Mouse (Mus musculus): Measurements from ENCODE around the gene Pptc7. TPM values are rescaled to one million over a fixed set of nuclear protein-coding genes. Genes with fewer than 3 reads are reported as not detected.

The Pptc7 gene
- total and polyA plus RNA-seq, 2 experiments from 2014 or later = 6.7 to 18.3 TPM

GRCm38 (mm10) chr5:122319474-122320204 lies 35.5 kb downstream of the Pptc7 start:
- Histone ChIP-seq H3K9me3 (ENCODE audit: low read length) (no peaks in the 10 kb centered on the region), H3K4me3 (ENCODE audit: low read depth, low read length) (no peak overlapping the region), H3K36me3 (ENCODE audit: insufficient read depth) (peaks cover 21% of the 10 kb centered on the region), H3K9ac (no peak overlapping the region), H3K27ac (ENCODE audit: low read depth, low read length) (peak overlapping the region; percentile 40; the same call in 1 of the 2 replicates), H3K27me3 (ENCODE audit: insufficient read depth, low read length) (no peaks in the 10 kb centered on the region), H3K4me1 (ENCODE audit: insufficient read depth) (no peaks in the 10 kb centered on the region), H3K4me2 (ENCODE audit: low read depth) (no peak overlapping the region)
- DNase-seq = peak; percentile 44
- no peak for TF ChIP-seq CTCF (IDR thresholded peaks at IDR 0.05; ENCODE audit: low read depth)
- 0 out of 2 replicates have a peak, but pooled peaks have one; percentile 38 for ATAC-seq
- WGBS = 71% methylated on average over 14 of the region's 14 CpGs

- Histone ChIP-seq H3K4me1 (ENCODE audit: insufficient read depth) (no peaks in the 10 kb centered on the region), H3K9ac (no peak overlapping the region), H3K9me3 (ENCODE audit: low read length) (no peaks in the 10 kb centered on the region), H3K36me3 (ENCODE audit: insufficient read depth) (peaks cover 24% of the 10 kb centered on the region), H3K4me3 (ENCODE audit: low read depth, low read length) (no peak overlapping the region), H3K4me2 (ENCODE audit: low read depth) (no peak overlapping the region), H3K27ac (ENCODE audit: low read depth, low read length) (no peak overlapping the region), H3K27me3 (ENCODE audit: insufficient read depth, low read length) (no peaks in the 10 kb centered on the region)
- DNase-seq (no peak), ATAC-seq (no peak)
- 87% methylated on average over 12 of the region's 12 CpGs for WGBS
- TF ChIP-seq CTCF (IDR thresholded peaks at IDR 0.05; ENCODE audit: low read depth) = no peak
Measured at GRCm38 (mm10) chr5:122320205-122320781, 36.1 kb downstream of the Pptc7 start.

GRCm38 (mm10) chr5:122323523-122323922 lies 39.4 kb downstream of the Pptc7 start:
- H3K9me3 ChIP-seq (ENCODE audit: low read length) = no peaks in the 10 kb centered on the region
- no peak for ATAC-seq
- no peak overlapping the region for H3K9ac ChIP-seq
- H3K4me3 ChIP-seq (ENCODE audit: low read depth, low read length) = no peak overlapping the region
- peaks cover 24% of the 10 kb centered on the region for H3K36me3 ChIP-seq (ENCODE audit: insufficient read depth)
- WGBS = 52% methylated on average over 8 of the region's 8 CpGs
- H3K4me2 ChIP-seq (ENCODE audit: low read depth) = no peak overlapping the region
- 0 out of 2 replicates have a peak, but pooled peaks cover 3% of the 10 kb centered on the region for H3K4me1 ChIP-seq (ENCODE audit: insufficient read depth)
- H3K27me3 ChIP-seq (ENCODE audit: insufficient read depth, low read length) = no peaks in the 10 kb centered on the region
- DNase-seq = no peak
- TF ChIP-seq CTCF (IDR thresholded peaks at IDR 0.05; ENCODE audit: low read depth) = no peak
- no peak overlapping the region for H3K27ac ChIP-seq (ENCODE audit: low read depth, low read length)

GRCm38 (mm10) chr5:122324608-122325431 lies 40.7 kb downstream of the Pptc7 start:
- ATAC-seq (no peak), DNase-seq (peak; percentile 22)
- Histone ChIP-seq H3K4me1 (ENCODE audit: insufficient read depth) (0 out of 2 replicates have a peak, but pooled peaks cover 3% of the 10 kb centered on the region), H3K9ac (no peak overlapping the region), H3K4me2 (ENCODE audit: low read depth) (no peak overlapping the region), H3K27ac (ENCODE audit: low read depth, low read length) (no peak overlapping the region), H3K27me3 (ENCODE audit: insufficient read depth, low read length) (no peaks in the 10 kb centered on the region), H3K4me3 (ENCODE audit: low read depth, low read length) (no peak overlapping the region), H3K36me3 (ENCODE audit: insufficient read depth) (peaks cover 23% of the 10 kb centered on the region), H3K9me3 (ENCODE audit: low read length) (no peaks in the 10 kb centered on the region)
- 86% methylated on average over 23 of the region's 23 CpGs for WGBS
- no peak for TF ChIP-seq CTCF (IDR thresholded peaks at IDR 0.05; ENCODE audit: low read depth)

- Histone ChIP-seq H3K4me3 (ENCODE audit: low read depth, low read length) (no peak overlapping the region), H3K4me1 (ENCODE audit: insufficient read depth) (0 out of 2 replicates have a peak, but pooled peaks cover 3% of the 10 kb centered on the region), H3K4me2 (ENCODE audit: low read depth) (no peak overlapping the region), H3K9me3 (ENCODE audit: low read length) (no peaks in the 10 kb centered on the region), H3K9ac (no peak overlapping the region), H3K27ac (ENCODE audit: low read depth, low read length) (no peak overlapping the region), H3K36me3 (ENCODE audit: insufficient read depth) (peaks cover 19% of the 10 kb centered on the region), H3K27me3 (ENCODE audit: insufficient read depth, low read length) (no peaks in the 10 kb centered on the region)
- ATAC-seq (no peak; the same call in 1 of the 2 replicates), DNase-seq (no peak)
- 86% methylated on average over 8 of the region's 8 CpGs for WGBS
- TF ChIP-seq CTCF (IDR thresholded peaks at IDR 0.05; ENCODE audit: low read depth) = no peak
Measured at GRCm38 (mm10) chr5:122325477-122325876, 41.3 kb downstream of the Pptc7 start.

- no peak overlapping the region for H3K4me2 ChIP-seq (ENCODE audit: low read depth)
- H3K27ac ChIP-seq (ENCODE audit: low read depth, low read length) = peak overlapping the region; percentile 74
- H3K36me3 ChIP-seq (ENCODE audit: insufficient read depth) = peaks cover 16% of the 10 kb centered on the region
- WGBS = 63% methylated on average over 3 of the region's 3 CpGs
- no peaks in the 10 kb centered on the region for H3K27me3 ChIP-seq (ENCODE audit: insufficient read depth, low read length)
- 0 out of 2 replicates have a peak, but pooled peaks cover 3% of the 10 kb centered on the region for H3K4me1 ChIP-seq (ENCODE audit: insufficient read depth)
- ATAC-seq (peak; percentile 60), DNase-seq (peak; percentile 25)
- H3K9ac ChIP-seq = no peak overlapping the region
- no peaks in the 10 kb centered on the region for H3K9me3 ChIP-seq (ENCODE audit: low read length)
- H3K4me3 ChIP-seq (ENCODE audit: low read depth, low read length) = no peak overlapping the region
- TF ChIP-seq CTCF (IDR thresholded peaks at IDR 0.05; ENCODE audit: low read depth) = no peak
Measured at GRCm38 (mm10) chr5:122327283-122327682, 43.1 kb downstream of the Pptc7 start.
